Mouse (Mus musculus) heart, postnatal 14 days (tissue): ENCODE results near the gene Tsc22d2. TPM values are rescaled to one million over a fixed set of nuclear protein-coding genes. Genes with fewer than 3 reads are reported as not detected.

Source experiments
- DNase-seq, 2 experiments: peaks; one replicate each; pipeline ENCODE4 v3.0.0; 2021 to 2022
- intact Hi-C: fragments of 180-260 bp; cut with DNase I; formaldehyde crosslinking; loops from one replicate; pipeline ENCODE4 v1.15.1; 2025
- long read RNA-seq, 2 experiments: library from polyadenylated mRNA; stranded (forward); transcript quantifications; one replicate each; pipeline ENCODE4 v2.0.0; 2021
- total RNA-seq, 2 experiments: library from RNA; stranded (reverse); gene quantifications; 2 replicates each; pipeline ENCODE4 v1.2.3; 2021

Gene Tsc22d2
- total RNA-seq: 10 to 100 TPM; 25.1 to 27.5 TPM
- long read RNA-seq, experiment 1, full-length matches to known transcripts: 24 of 25 reads
- long read RNA-seq, experiment 1, partial matches to known transcripts: 0 of 25 reads
- long read RNA-seq, experiment 1, other reads (novel, unspliced or antisense): 1 of 25 reads
- long read RNA-seq, experiment 2, full-length matches to known transcripts: 33 of 33 reads
- long read RNA-seq, experiment 2, partial matches to known transcripts: 0 of 33 reads
- long read RNA-seq, experiment 2, other reads (novel, unspliced or antisense): 0 of 33 reads

GRCm38 (mm10) chr3:58414234-58414938 is at the start of gene Tsc22d2:
Gene Tsc22d2, plus strand, starts transcription at chr3:58414715.
- peak; percentile 100 for DNase-seq
- intact Hi-C loops: loop anchor here (2.0 to 10.0 kb wide), 6 partner anchors 42 to 570 kb away; partner anchors contain the start of genes Pfn2 and Siah2

- no peak for DNase-seq
- intact Hi-C loops: no loop called here
Observed at GRCm38 (mm10) chr3:58366756-58367155, 47.8 kb upstream of the Tsc22d2 start.

- DNase-seq: no peak
- intact Hi-C loops: no loop called here
Observed at GRCm38 (mm10) chr3:58370811-58371210, 43.7 kb upstream of the Tsc22d2 start.

GRCm38 (mm10) chr3:58372066-58372904 is 42.2 kb upstream of the Tsc22d2 start:
- intact Hi-C loops: loop anchor here (2.0 kb wide), 1 partner anchor 43 kb away; the partner anchor contains the start of gene Tsc22d2
- DNase-seq: peak; percentile 60 to 77

- intact Hi-C loops: loop anchor here (2.0 kb wide), 1 partner anchor 42 kb away; the partner anchor contains the start of gene Tsc22d2
- DNase-seq: no peak
Observed at GRCm38 (mm10) chr3:58372905-58373208, 41.7 kb upstream of the Tsc22d2 start.

- intact Hi-C loops: no loop called here
- DNase-seq: no peak
Observed at GRCm38 (mm10) chr3:58374281-58374680, 40.2 kb upstream of the Tsc22d2 start.

- intact Hi-C loops: no loop called here
- DNase-seq: no peak
Observed at GRCm38 (mm10) chr3:58376713-58377112, 37.8 kb upstream of the Tsc22d2 start.

- intact Hi-C loops: no loop called here
- no peak for DNase-seq
Observed at GRCm38 (mm10) chr3:58377589-58378134, 36.9 kb upstream of the Tsc22d2 start.

- no peak for DNase-seq
- intact Hi-C loops: no loop called here
Observed at GRCm38 (mm10) chr3:58382676-58383075, 31.8 kb upstream of the Tsc22d2 start.

GRCm38 (mm10) chr3:58385060-58385459 is 29.5 kb upstream of the Tsc22d2 start:
- no peak for DNase-seq
- intact Hi-C loops: no loop called here

- no peak for DNase-seq
- intact Hi-C loops: no loop called here
Observed at GRCm38 (mm10) chr3:58388731-58389130, 25.8 kb upstream of the Tsc22d2 start.

GRCm38 (mm10) chr3:58398541-58398940 is 16.0 kb upstream of the Tsc22d2 start:
- DNase-seq: no peak
- intact Hi-C loops: no loop called here

GRCm38 (mm10) chr3:58399931-58400330 is 14.6 kb upstream of the Tsc22d2 start:
- DNase-seq: no peak

GRCm38 (mm10) chr3:58411669-58412068 is 2.8 kb upstream of the Tsc22d2 start:
- intact Hi-C loops: loop anchor here (10.0 kb wide), 4 partner anchors 107 to 567 kb away; partner anchors contain the start of genes Pfn2 and Siah2
- no peak for DNase-seq

More at GRCm38 (mm10) chr3:58399931-58400330, 14.6 kb upstream of the Tsc22d2 start:
- intact Hi-C loops: no loop called here

GRCm38 (mm10) chr3:58413671-58414070 is 844 bp upstream of the Tsc22d2 start:
- intact Hi-C loops: loop anchor here (2.0 to 10.0 kb wide), 6 partner anchors 41 to 569 kb away; partner anchors contain the start of genes Pfn2 and Siah2
- no peak for DNase-seq

- intact Hi-C loops: loop anchor here (2.0 to 10.0 kb wide), 6 partner anchors 42 to 570 kb away; partner anchors contain the start of genes Pfn2 and Siah2
Observed at GRCm38 (mm10) chr3:58414986-58415883, 720 bp downstream of the Tsc22d2 start.

GRCm38 (mm10) chr3:58415884-58416725 is 1.6 kb downstream of the Tsc22d2 start:
- intact Hi-C loops: loop anchor here (2.0 to 10.0 kb wide), 8 partner anchors 43 to 571 kb away; partner anchors contain the start of genes Eif2a, Pfn2, Serp1 and Siah2
- DNase-seq: peak; percentile 84 to 86

More at GRCm38 (mm10) chr3:58414986-58415883, 720 bp downstream of the Tsc22d2 start:
- DNase-seq: peak; percentile 84 to 89
